Mouse (Mus musculus) MEL-GATA-1-ER (cell line): Measurements from ENCODE around the gene Map4k3.

Source experiments
- DNase-seq: peaks from one replicate; pipeline ENCODE4 v3.0.0-alpha.2; 2012; ENCODE audit warnings: low read depth; ENCODE audit errors: extremely low read depth

Map4k3 gene

GRCm38 (mm10) chr17:80729825-80730224, 1.5 kb upstream of the Map4k3 start:
- DNase-seq, result peak; percentile 54

DNA sequence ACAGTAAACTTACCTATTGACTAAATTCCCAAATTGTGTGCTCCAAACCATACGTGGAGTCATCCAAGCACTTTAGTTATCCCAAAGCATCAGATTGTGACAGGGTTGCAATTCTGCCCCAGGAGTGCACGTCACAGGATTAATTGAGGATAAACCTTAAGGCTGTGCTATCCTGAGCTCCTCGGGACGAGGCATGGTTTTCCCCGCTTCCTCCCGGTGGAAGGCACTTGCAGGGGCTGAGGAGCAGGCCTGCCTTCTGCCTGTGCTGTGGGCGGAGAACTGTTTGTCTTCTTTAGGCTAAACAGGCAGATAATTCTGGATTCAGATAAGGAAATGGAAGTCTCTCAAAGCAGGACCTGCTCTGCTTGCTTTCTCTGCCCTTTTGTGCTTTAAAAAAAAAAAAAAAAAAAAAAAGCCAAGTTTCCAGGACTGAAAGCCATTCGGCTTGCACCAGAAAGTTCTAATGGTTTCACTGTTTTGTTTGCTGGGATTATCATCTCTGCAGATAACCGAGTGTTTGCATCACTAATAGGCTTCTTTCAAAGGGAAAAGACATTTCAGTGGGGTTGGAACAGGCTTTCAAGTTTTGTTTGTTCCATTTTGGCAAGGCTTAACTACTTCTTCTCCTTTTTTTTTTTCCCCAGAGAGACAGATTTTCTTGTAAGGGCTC, 930 bp upstream of the Map4k3 start:
- DNase-seq, result peak; percentile 10

DNA sequence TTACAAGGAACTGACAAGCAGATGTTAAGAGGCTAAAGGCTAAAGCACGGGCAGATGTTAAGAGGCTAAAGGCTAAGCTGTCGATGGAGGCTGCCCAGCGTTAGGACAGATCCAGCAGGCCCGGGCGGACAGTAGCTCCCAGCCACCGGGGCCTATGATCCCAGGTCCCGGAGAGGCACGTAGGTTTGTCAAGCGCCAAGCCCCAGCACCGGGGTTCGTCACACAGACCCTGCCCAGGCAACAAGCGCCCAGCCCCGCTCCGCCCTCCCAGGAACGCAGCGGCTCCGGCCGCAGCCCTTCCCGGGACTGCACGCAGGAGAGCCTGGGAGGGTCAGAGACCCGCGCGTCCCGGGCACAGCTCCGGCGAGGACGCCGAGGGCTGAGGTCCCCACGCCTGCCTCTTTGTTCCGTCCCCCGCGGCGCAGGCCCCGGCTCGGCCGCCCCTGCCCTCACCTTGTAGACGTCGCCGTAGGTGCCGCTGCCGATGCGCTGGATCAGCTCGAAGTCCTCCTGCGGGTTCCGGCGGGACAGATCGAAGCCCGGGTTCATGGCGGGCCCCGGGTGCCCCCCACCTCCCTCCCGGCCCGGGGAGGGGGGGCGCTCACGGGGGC, 839 bp downstream of the Map4k3 start:
- DNase-seq, result peak; percentile 14

GRCm38 (mm10) chr17:80726821-80727220, 1.5 kb downstream of the Map4k3 start:
- peak; percentile 8 for DNase-seq

- DNase-seq, result no peak
Measured at GRCm38 (mm10) chr17:80723092-80723491, 5.2 kb downstream of the Map4k3 start.

GRCm38 (mm10) chr17:80721670-80722069, 6.6 kb downstream of the Map4k3 start:
- DNase-seq, result no peak

DNA sequence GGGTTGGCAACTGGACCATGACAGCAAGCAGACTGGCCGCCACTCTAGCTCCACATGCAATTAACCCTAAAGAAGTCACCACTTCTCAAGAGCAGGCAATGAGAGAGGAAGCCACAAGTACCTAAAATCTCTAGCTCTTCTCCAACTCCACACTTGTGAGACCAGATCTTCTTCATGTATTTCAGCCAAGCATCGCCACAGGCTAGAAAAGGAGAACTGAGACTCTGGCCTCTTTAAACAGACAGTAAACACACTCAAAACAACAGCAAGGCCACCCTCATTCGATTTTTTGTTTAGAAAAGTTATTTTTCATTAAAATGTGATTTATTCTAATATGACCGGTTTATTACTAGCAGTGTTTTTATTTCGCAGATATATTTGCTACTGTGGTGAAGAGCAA, 9.0 kb downstream of the Map4k3 start:
- DNase-seq, result no peak

DNA sequence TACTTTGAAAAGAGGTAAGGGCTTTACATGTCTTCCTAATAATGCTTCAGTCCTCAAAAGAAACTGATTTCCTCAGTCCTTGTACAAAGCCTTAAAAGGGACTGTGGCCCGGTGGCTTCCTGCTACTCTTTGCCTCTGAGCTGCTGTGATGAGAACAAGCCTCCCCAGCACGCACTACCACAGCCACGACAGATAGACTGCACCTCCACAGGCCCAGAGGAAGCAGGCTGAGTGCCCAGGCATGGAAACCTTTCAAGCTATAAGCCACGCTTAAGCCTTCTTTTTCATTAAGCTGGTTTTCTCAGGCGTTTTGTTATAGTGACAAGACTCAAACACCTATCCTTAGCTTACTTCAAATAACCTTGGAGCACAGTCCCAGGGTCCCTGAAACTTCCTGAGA, 10.0 kb downstream of the Map4k3 start:
- no peak for DNase-seq

GRCm38 (mm10) chr17:80713588-80713987, 14.7 kb downstream of the Map4k3 start:
- no peak for DNase-seq

- DNase-seq, result no peak
Measured at GRCm38 (mm10) chr17:80709921-80710838, 18.1 kb downstream of the Map4k3 start.

GRCm38 (mm10) chr17:80708803-80709202, 19.5 kb downstream of the Map4k3 start:
- no peak for DNase-seq

DNA sequence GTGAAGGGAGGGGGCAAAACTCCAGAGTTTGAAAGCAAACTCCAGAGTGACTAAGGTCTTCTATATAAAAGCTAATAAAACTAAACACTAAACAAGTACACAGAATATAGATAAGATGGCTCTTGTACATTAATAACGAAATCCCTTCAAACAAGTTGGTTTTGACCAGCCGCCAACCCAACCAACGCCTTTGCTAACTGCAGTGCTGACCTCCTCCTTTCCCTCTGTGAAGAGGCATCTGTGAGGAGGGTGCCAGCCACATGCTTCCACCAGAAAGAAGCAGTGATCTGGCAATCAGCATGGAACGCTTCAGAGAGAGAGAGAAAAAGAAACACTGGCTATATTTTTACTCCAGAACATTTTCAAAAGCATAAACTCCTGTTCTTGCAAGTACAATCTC, 21.1 kb downstream of the Map4k3 start:
- DNase-seq, result no peak

- DNase-seq, result no peak
Measured at GRCm38 (mm10) chr17:80706608-80707007, 21.7 kb downstream of the Map4k3 start.

DNA sequence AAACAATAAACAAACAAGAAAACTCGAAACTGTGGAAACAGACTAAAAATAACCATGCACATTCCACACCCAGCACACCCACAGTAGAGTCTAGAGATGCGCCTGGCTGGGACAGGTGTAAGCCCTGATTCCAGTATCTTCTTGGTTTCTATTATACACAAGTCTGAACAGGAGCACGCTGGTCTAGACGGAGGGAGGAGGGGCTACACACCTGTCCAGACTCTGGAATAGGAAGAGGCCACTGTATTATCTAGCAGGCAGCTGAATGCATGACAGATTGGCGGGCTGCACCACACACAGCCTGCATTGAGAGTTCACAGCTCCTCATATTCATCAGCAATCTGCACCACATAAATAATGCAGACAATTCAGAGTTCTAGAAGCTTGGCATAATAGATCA, 26.6 kb downstream of the Map4k3 start:
- DNase-seq, result no peak

DNA sequence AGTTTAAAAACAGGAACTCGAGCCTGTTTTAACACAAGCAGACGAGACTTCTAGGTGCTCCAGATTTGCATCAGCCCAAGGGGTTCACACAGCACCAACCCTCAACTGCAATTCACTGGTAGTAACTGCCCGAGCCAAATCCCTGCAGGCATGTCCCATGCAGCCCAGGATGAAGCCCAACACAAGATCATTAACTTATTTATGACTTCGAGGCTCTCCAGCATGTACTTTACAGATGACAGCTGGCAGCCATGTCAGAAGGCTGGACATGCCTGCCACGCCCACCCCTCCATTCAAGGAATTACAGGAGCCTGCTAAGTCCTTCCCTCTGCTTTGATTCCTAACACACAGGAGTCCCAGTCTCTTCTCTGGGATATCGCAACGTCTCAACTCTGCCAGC, 29.4 kb downstream of the Map4k3 start:
- DNase-seq, result no peak

GRCm38 (mm10) chr17:80698191-80698901, 29.9 kb downstream of the Map4k3 start:
- DNase-seq, result no peak

GRCm38 (mm10) chr17:80696956-80697355, 31.3 kb downstream of the Map4k3 start:
- no peak for DNase-seq

GRCm38 (mm10) chr17:80696210-80696609, 32.1 kb downstream of the Map4k3 start:
- no peak for DNase-seq

DNA sequence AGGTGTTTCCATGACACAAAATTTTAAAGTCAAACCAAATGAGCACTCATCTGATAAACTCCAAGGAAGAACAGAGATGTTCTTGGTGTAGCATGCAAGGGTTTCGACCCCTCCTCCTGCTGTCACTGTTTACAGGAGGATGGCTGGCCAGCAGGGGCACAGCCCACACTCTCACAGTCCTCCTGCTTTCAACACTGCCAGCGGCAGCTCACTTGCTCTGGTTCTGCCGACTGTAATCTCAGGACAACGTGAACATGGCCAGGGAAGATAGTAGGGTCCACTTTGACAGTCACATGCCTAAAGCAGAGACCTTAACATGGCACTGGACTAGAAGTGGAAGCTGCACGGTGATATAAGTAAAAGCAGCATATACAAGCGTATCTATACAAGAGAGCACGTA, 34.6 kb downstream of the Map4k3 start:
- DNase-seq, result no peak

GRCm38 (mm10) chr17:80692183-80692582, 36.1 kb downstream of the Map4k3 start:
- no peak for DNase-seq

- no peak for DNase-seq
Measured at GRCm38 (mm10) chr17:80688701-80689100, 39.6 kb downstream of the Map4k3 start.

- DNase-seq, result no peak
Measured at GRCm38 (mm10) chr17:80686066-80686465, 42.2 kb downstream of the Map4k3 start.
